Mouse (Mus musculus) heart, postnatal 4 days (tissue): Measurements from ENCODE around the gene Actr1b. TPM values are rescaled to one million over a fixed set of nuclear protein-coding genes. Genes with fewer than 3 reads are reported as not detected.
"Not testable (repeated sequence)": the region's sequence is repeated elsewhere in the genome, so short reads cannot be mapped to it uniquely, and the experiment has no call there.

Experiments
- DNase-seq: peaks from one replicate; pipeline ENCODE4 v3.0.0; 2021
- total RNA-seq, 2 experiments: library from RNA; stranded (reverse); gene quantifications; 2 replicates each; pipeline ENCODE4 v1.2.3; 2021

Actr1b gene
- total RNA-seq, 2 experiments from 2014 or later = 124 to 137 TPM

- DNase-seq = no peak
These were observed 17.2 kb downstream of the Actr1b start for GRCm38 (mm10) chr1:36697030-36697429.

- DNase-seq = no peak
These were observed 17.8 kb downstream of the Actr1b start for GRCm38 (mm10) chr1:36696411-36696810.

GRCm38 (mm10) chr1:36694871-36695270 lies 19.4 kb downstream of the Actr1b start:
- DNase-seq = no peak

GRCm38 (mm10) chr1:36691271-36692155 lies 22.7 kb downstream of the Actr1b start, which contains the start of gene Cox5b:
Gene Cox5b (plus strand): TSS chr1:36691449.
- peak; percentile 98 for DNase-seq

- no peak for DNase-seq
These were observed 23.5 kb downstream of the Actr1b start for GRCm38 (mm10) chr1:36690671-36691235.

- DNase-seq = peak; percentile 85
These were observed 30.3 kb downstream of the Actr1b start for GRCm38 (mm10) chr1:36683810-36684467.

- no peak for DNase-seq
These were observed 31.4 kb downstream of the Actr1b start, which contains the start of gene Fam178b for GRCm38 (mm10) chr1:36682620-36683355. Gene Fam178b (minus strand): TSS chr1:36683183.

- DNase-seq = no peak
These were observed 33.3 kb downstream of the Actr1b start for GRCm38 (mm10) chr1:36680893-36681292.

GRCm38 (mm10) chr1:36674936-36675335 lies 39.3 kb downstream of the Actr1b start:
- no peak for DNase-seq

GRCm38 (mm10) chr1:36672648-36673350 lies 41.4 kb downstream of the Actr1b start:
- no peak for DNase-seq

- no peak for DNase-seq
These were observed 43.0 kb downstream of the Actr1b start for GRCm38 (mm10) chr1:36671260-36671659.

- DNase-seq = no peak
These were observed 44.0 kb downstream of the Actr1b start for GRCm38 (mm10) chr1:36670256-36670655.

- not testable (repeated sequence) for DNase-seq
These were observed 46.2 kb downstream of the Actr1b start for GRCm38 (mm10) chr1:36668007-36668406.

GRCm38 (mm10) chr1:36665934-36666333 lies 48.3 kb downstream of the Actr1b start:
- no peak for DNase-seq

- no peak for DNase-seq
These were observed 49.0 kb downstream of the Actr1b start for GRCm38 (mm10) chr1:36665165-36665723.

- peak; percentile 23 for DNase-seq
These were observed 49.8 kb downstream of the Actr1b start for GRCm38 (mm10) chr1:36664457-36664856.

GRCm38 (mm10) chr1:36658621-36659399 lies 55.4 kb downstream of the Actr1b start:
- no peak for DNase-seq

GRCm38 (mm10) chr1:36657658-36658415 lies 56.4 kb downstream of the Actr1b start:
- DNase-seq = no peak

- DNase-seq = no peak
These were observed 58.0 kb downstream of the Actr1b start for GRCm38 (mm10) chr1:36656233-36656632.

GRCm38 (mm10) chr1:36655039-36655438 lies 59.2 kb downstream of the Actr1b start:
- no peak for DNase-seq
